Comparison of ENCODE assay signal across 17 mouse cellular contexts in genomic region chr4:81462253-81462652, GRCm38 (mm10). TPM values are rescaled to one million over a fixed set of nuclear protein-coding genes. Genes with fewer than 3 reads are reported as not detected.
DNase-seq lines count a peak whose midpoint lies in the region; ATAC-seq lines count a peak whose summit lies in the region.
"Had no signal": no experiment of that assay in that cellular context is flagged by ENCODE, and none has a peak within 500 bp of the region (broad histone marks: within the 10 kb centered on the region; RNA-seq: fewer than 3 reads in every experiment).

No protein-coding gene starts in this region.

- no peaks in the 10 kb centered on the region for H3K36me3 ChIP-seq in kidney, embryonic 16.5 days (ENCODE audit: insufficient read depth, low read length)
- no peaks in the 10 kb centered on the region for H3K36me3 ChIP-seq in liver, embryonic 11.5 days (ENCODE audit: control insufficient read depth, insufficient read depth, low read length)
- H3K36me3 ChIP-seq: embryonic facial prominence, embryonic 12.5 days; limb, embryonic 13.5 days had no signal

- no peak overlapping the region for H3K4me3 ChIP-seq in kidney, embryonic 16.5 days (ENCODE audit: low read length)
- no peak overlapping the region for H3K4me3 ChIP-seq in liver, embryonic 11.5 days (ENCODE audit: low read depth, low read length)
- H3K4me3 ChIP-seq: embryonic facial prominence, embryonic 12.5 days; limb, embryonic 13.5 days had no signal

- WGBS in kidney, embryonic 16.5 days: 73% methylated on average over 4 of the region's 4 CpGs
- WGBS in liver, embryonic 11.5 days: 69% methylated on average over 4 of the region's 4 CpGs

- DNase-seq in adrenal gland, adult (ENCODE audit: inconsistent age in 2 of 2, low spot score in 1 of 2): peak; percentile 82 to 94
- no peak for DNase-seq in adrenal gland, postnatal 4 days (ENCODE audit: low spot score in 2 of 2)
- peak; percentile 8 for DNase-seq in kidney, adult 9 months
- peak; percentile 89 for DNase-seq in adrenal gland, adult 2 months
- DNase-seq in gastrocnemius, postnatal 14 days: peak; percentile 18
- no peak for DNase-seq in liver, embryonic 11.5 days (ENCODE audit: low spot score)
- no peak for DNase-seq in spleen, postnatal 10 days (ENCODE audit: low spot score in 2 of 2)
- DNase-seq: cerebellum, adult 18-20 months; kidney, adult 2 months; kidney, postnatal 36 days; lung, postnatal 10 days; right cerebral cortex, postnatal 4 days; thymus, adult 2 months had no signal

- H3K4me1 ChIP-seq in kidney, embryonic 16.5 days (ENCODE audit: insufficient read depth, low read length): no peaks in the 10 kb centered on the region
- no peaks in the 10 kb centered on the region for H3K4me1 ChIP-seq in liver, embryonic 11.5 days (replicated peaks; ENCODE audit: control insufficient read depth, insufficient read depth, low read length)
- H3K4me1 ChIP-seq: embryonic facial prominence, embryonic 12.5 days had no signal

- H3K4me2 ChIP-seq in kidney, embryonic 16.5 days (replicated peaks; ENCODE audit: low read depth, low read length): no peak overlapping the region
- no peak overlapping the region for H3K4me2 ChIP-seq in liver, embryonic 11.5 days
- H3K4me2 ChIP-seq: embryonic facial prominence, embryonic 12.5 days; limb, embryonic 13.5 days had no signal

- H3K27me3 ChIP-seq in kidney, embryonic 16.5 days (ENCODE audit: insufficient read depth, low read length): no peaks in the 10 kb centered on the region
- no peaks in the 10 kb centered on the region for H3K27me3 ChIP-seq in liver, embryonic 11.5 days (replicated peaks; ENCODE audit: control insufficient read depth, insufficient read depth, low read length)
- H3K27me3 ChIP-seq: embryonic facial prominence, embryonic 12.5 days; limb, embryonic 13.5 days had no signal

- intact Hi-C loops in gastrocnemius, postnatal 14 days (cut with DNase I; ENCODE audit: low total_unique reads): no loop called here

- no peaks in the 10 kb centered on the region for H3K9me3 ChIP-seq in kidney, embryonic 16.5 days (ENCODE audit: low read length)
- H3K9me3 ChIP-seq in liver, embryonic 11.5 days (ENCODE audit: control insufficient read depth, low read length): no peaks in the 10 kb centered on the region
- H3K9me3 ChIP-seq: embryonic facial prominence, embryonic 12.5 days; limb, embryonic 13.5 days had no signal

- H3K9ac ChIP-seq in kidney, embryonic 16.5 days (replicated peaks; ENCODE audit: low read length): no peak overlapping the region
- H3K9ac ChIP-seq in liver, embryonic 11.5 days (ENCODE audit: low read depth, low read length): no peak overlapping the region
- H3K9ac ChIP-seq: embryonic facial prominence, embryonic 12.5 days; limb, embryonic 13.5 days had no signal

- H3K27ac ChIP-seq in kidney, embryonic 16.5 days (ENCODE audit: low read length): no peak overlapping the region
- H3K27ac ChIP-seq in liver, embryonic 11.5 days (ENCODE audit: low read depth, low read length): no peak overlapping the region
- H3K27ac ChIP-seq: embryonic facial prominence, embryonic 12.5 days; limb, embryonic 13.5 days had no signal

- no peak for ATAC-seq in kidney, embryonic 16.5 days (ENCODE audit: low FRiP score, low TSS enrichment)
- ATAC-seq in liver, embryonic 11.5 days (replicated peaks; ENCODE audit: low FRiP score): no peak

RNA-seq across cellular contexts. Expression of gene Mpdz, which starts 19.6 kb away (rescaled TPM):
- 100 to 1,000 TPM; 103 to 113 TPM for total RNA-seq in adrenal gland, postnatal 4 days (2021)
- polyA plus RNA-seq in kidney, embryonic 16.5 days (2015; fragmentation: Nextera tagmentation; extraction: Ambion mirVana): 32.3 and 36.2 TPM in 2 replicates
- 100 to 1,000 TPM in 1 of 2 experiments, 10 to 100 TPM in 1; 95.2 to 101 TPM for total RNA-seq in adrenal gland, adult 2 months (2021)
- 12.6 and 15.9 TPM in 2 replicates for polyA plus RNA-seq in adrenal gland, adult 2 months (2012; rRNA removed)
- total RNA-seq in gastrocnemius, postnatal 14 days (2021): 10 to 100 TPM; 34.9 to 46.6 TPM
- polyA plus RNA-seq in liver, embryonic 11.5 days (2014; fragmentation: Nextera tagmentation; extraction: Ambion mirVana): 13.3 and 14.7 TPM in 2 replicates
- total RNA-seq: MEL had no signal

Comparison
In these comparisons a context has a peak if more than half of its experiments do, and no peak if none do; other contexts are left out.
1. DNase-seq: peak in adrenal gland, adult (2 of 2), kidney, adult 9 months (single experiment), adrenal gland, adult 2 months (single experiment) and gastrocnemius, postnatal 14 days (single experiment); none in adrenal gland, postnatal 4 days (0 of 2), liver, embryonic 11.5 days (single experiment) and spleen, postnatal 10 days (0 of 2).